Mouse (Mus musculus) cerebellum, adult 8-10 months (tissue): ENCODE data around the gene Ndufaf1.

ENCODE experiments used
- DNase-seq: peaks from one replicate; pipeline ENCODE4 v3.0.0; 2022

Gene Ndufaf1

DNA sequence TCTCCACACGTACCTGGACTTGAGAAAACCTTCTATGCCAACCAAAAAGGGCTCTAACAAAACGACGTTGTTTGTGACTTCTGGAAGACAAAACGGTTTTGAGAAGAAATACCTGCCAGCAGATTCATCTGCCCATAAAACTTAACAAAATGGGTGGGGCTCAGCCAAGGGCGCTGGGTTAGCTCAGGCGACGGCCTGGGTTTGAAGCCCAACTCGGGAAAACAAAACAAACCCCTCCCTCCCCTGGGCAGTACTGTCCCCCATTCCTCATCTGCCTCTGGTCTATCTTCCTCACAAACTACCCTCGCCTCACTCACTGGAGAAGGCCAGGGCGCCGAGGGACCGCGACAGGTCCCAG is 44.8 kb downstream of the Ndufaf1 start:
- no peak for DNase-seq

DNA sequence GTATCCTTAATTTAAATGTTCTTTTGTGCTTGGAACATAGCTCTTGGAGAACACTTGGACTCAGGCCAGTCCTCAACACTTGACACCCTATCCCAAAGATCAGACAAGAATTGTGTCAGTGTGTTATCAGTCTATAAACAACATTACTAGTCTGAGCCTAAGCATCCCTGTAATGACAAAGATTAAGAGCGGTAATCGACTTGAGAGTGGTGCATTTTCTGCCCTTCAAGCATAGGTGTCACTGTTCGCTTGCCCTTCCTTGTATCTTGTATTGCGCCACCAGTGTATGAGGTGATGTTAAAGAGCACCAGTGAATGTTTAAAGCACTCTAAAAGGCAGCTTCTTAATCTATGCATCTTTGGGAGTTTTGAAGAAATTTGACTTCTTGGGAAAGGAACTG is 55.6 kb downstream of the Ndufaf1 start:
- DNase-seq = no peak
